Mouse (Mus musculus): ENCODE data around the gene Olfr1373.
"Not testable (repeated sequence)": the region's sequence is repeated elsewhere in the genome, so short reads cannot be mapped to it uniquely, and the experiment has no call there.

Olfr1373 gene

GRCm38 (mm10) chr11:52129621-52130450 is 15.5 kb downstream of the Olfr1373 start:
- H3K4me1 ChIP-seq (replicated peaks; ENCODE audit: low read depth, low read length), result peaks cover 13% of the 10 kb centered on the region; the same call in 1 of the 2 replicates
- H3K27me3 ChIP-seq (ENCODE audit: insufficient read depth, low read length), result no peaks in the 10 kb centered on the region

GRCm38 (mm10) chr11:52129171-52129570 is 16.2 kb downstream of the Olfr1373 start:
- 0 out of 2 replicates have a peak, but pooled peaks have one; percentile 10 for TF ChIP-seq CTCF (conservative IDR thresholded peaks at IDR 0.05; ENCODE audit: low read length)
- TF ChIP-seq NANOG (IDR thresholded peaks at IDR 0.05; ENCODE audit: borderline replicate concordance, low read length), result no peak
- no peak for TF ChIP-seq POU5F1 (IDR thresholded peaks at IDR 0.05; ENCODE audit: borderline replicate concordance, low read length)
- Histone ChIP-seq H3K9me3 (ENCODE audit: low read length) (peaks cover 4% of the 10 kb centered on the region), H3K27me3 (ENCODE audit: insufficient read depth, low read length) (no peaks in the 10 kb centered on the region), H3K36me3 (ENCODE audit: insufficient read depth, low read length) (peaks cover 34% of the 10 kb centered on the region), H3K4me3 (replicated peaks; ENCODE audit: low read length) (no peak overlapping the region), H3K4me1 (replicated peaks; ENCODE audit: low read depth, low read length) (peaks cover 13% of the 10 kb centered on the region; the same call in 1 of the 2 replicates)

More at GRCm38 (mm10) chr11:52129621-52130450, 15.5 kb downstream of the Olfr1373 start:
- H3K36me3 ChIP-seq (ENCODE audit: insufficient read depth, low read length), result peaks cover 27% of the 10 kb centered on the region
- TF ChIP-seq NANOG (IDR thresholded peaks at IDR 0.05; ENCODE audit: borderline replicate concordance, low read length), result no peak
- no peak overlapping the region for H3K4me3 ChIP-seq (replicated peaks; ENCODE audit: low read length)
- peaks cover 11% of the 10 kb centered on the region for H3K9me3 ChIP-seq (ENCODE audit: low read length)

- TF ChIP-seq POU5F1 (IDR thresholded peaks at IDR 0.05; ENCODE audit: borderline replicate concordance, low read length), result no peak
- no peak for TF ChIP-seq NANOG (IDR thresholded peaks at IDR 0.05; ENCODE audit: borderline replicate concordance, low read length)
- no peak for TF ChIP-seq CTCF (conservative IDR thresholded peaks at IDR 0.05; ENCODE audit: low read length)
- no peak overlapping the region for H3K4me3 ChIP-seq (replicated peaks; ENCODE audit: low read length)
- no peaks in the 10 kb centered on the region for H3K9me3 ChIP-seq (ENCODE audit: low read length)
- peaks cover 41% of the 10 kb centered on the region for H3K36me3 ChIP-seq (ENCODE audit: insufficient read depth, low read length)
- no peaks in the 10 kb centered on the region for H3K27me3 ChIP-seq (ENCODE audit: insufficient read depth, low read length)
- H3K4me1 ChIP-seq (replicated peaks; ENCODE audit: low read depth, low read length), result peaks cover 13% of the 10 kb centered on the region; the same call in 1 of the 2 replicates
Measured at GRCm38 (mm10) chr11:52128316-52129061, 16.8 kb downstream of the Olfr1373 start.

GRCm38 (mm10) chr11:52127760-52128159 is 17.6 kb downstream of the Olfr1373 start:
- H3K36me3 ChIP-seq (ENCODE audit: insufficient read depth, low read length), result peaks cover 48% of the 10 kb centered on the region
- no peak overlapping the region for H3K4me3 ChIP-seq (replicated peaks; ENCODE audit: low read length)
- TF ChIP-seq CTCF (conservative IDR thresholded peaks at IDR 0.05; ENCODE audit: low read length) (no peak), POU5F1 (IDR thresholded peaks at IDR 0.05; ENCODE audit: borderline replicate concordance, low read length) (no peak), NANOG (IDR thresholded peaks at IDR 0.05; ENCODE audit: borderline replicate concordance, low read length) (no peak)
- no peaks in the 10 kb centered on the region for H3K9me3 ChIP-seq (ENCODE audit: low read length)
- H3K4me1 ChIP-seq (replicated peaks; ENCODE audit: low read depth, low read length), result peaks cover 13% of the 10 kb centered on the region; the same call in 1 of the 2 replicates
- H3K27me3 ChIP-seq (ENCODE audit: insufficient read depth, low read length), result no peaks in the 10 kb centered on the region

- no peak for TF ChIP-seq POU5F1 (IDR thresholded peaks at IDR 0.05; ENCODE audit: borderline replicate concordance, low read length)
- TF ChIP-seq CTCF (conservative IDR thresholded peaks at IDR 0.05; ENCODE audit: low read length), result no peak
- no peak for TF ChIP-seq NANOG (IDR thresholded peaks at IDR 0.05; ENCODE audit: borderline replicate concordance, low read length)
- Histone ChIP-seq H3K4me3 (replicated peaks; ENCODE audit: low read length) (no peak overlapping the region), H3K27me3 (ENCODE audit: insufficient read depth, low read length) (no peaks in the 10 kb centered on the region), H3K9me3 (ENCODE audit: low read length) (no peaks in the 10 kb centered on the region), H3K4me1 (replicated peaks; ENCODE audit: low read depth, low read length) (peaks cover 13% of the 10 kb centered on the region; the same call in 1 of the 2 replicates), H3K36me3 (ENCODE audit: insufficient read depth, low read length) (peaks cover 54% of the 10 kb centered on the region)
Measured at GRCm38 (mm10) chr11:52127169-52127568, 18.2 kb downstream of the Olfr1373 start.

GRCm38 (mm10) chr11:52124468-52124867 is 20.9 kb downstream of the Olfr1373 start:
- Histone ChIP-seq H3K27me3 (ENCODE audit: insufficient read depth, low read length) (no peaks in the 10 kb centered on the region), H3K36me3 (ENCODE audit: insufficient read depth, low read length) (peaks cover 80% of the 10 kb centered on the region), H3K4me1 (replicated peaks; ENCODE audit: low read depth, low read length) (peaks cover 20% of the 10 kb centered on the region; the same call in 1 of the 2 replicates), H3K9me3 (ENCODE audit: low read length) (no peaks in the 10 kb centered on the region), H3K4me3 (replicated peaks; ENCODE audit: low read length) (no peak overlapping the region)
- TF ChIP-seq POU5F1 (IDR thresholded peaks at IDR 0.05; ENCODE audit: borderline replicate concordance, low read length) (no peak), CTCF (conservative IDR thresholded peaks at IDR 0.05; ENCODE audit: low read length) (no peak), NANOG (IDR thresholded peaks at IDR 0.05; ENCODE audit: borderline replicate concordance, low read length) (no peak)

- Histone ChIP-seq H3K36me3 (ENCODE audit: insufficient read depth, low read length) (peaks cover 96% of the 10 kb centered on the region), H3K9me3 (ENCODE audit: low read length) (no peaks in the 10 kb centered on the region), H3K27me3 (ENCODE audit: insufficient read depth, low read length) (no peaks in the 10 kb centered on the region), H3K4me3 (replicated peaks; ENCODE audit: low read length) (no peak overlapping the region), H3K4me1 (replicated peaks; ENCODE audit: low read depth, low read length) (peaks cover 15% of the 10 kb centered on the region)
- no peak for TF ChIP-seq CTCF (conservative IDR thresholded peaks at IDR 0.05; ENCODE audit: low read length)
- no peak for TF ChIP-seq NANOG (IDR thresholded peaks at IDR 0.05; ENCODE audit: borderline replicate concordance, low read length)
- no peak for TF ChIP-seq POU5F1 (IDR thresholded peaks at IDR 0.05; ENCODE audit: borderline replicate concordance, low read length)
Measured at GRCm38 (mm10) chr11:52122045-52122444, 23.3 kb downstream of the Olfr1373 start.

- not testable (repeated sequence) for H3K4me3 ChIP-seq (replicated peaks; ENCODE audit: low read length); H3K9me3 ChIP-seq (ENCODE audit: low read length); H3K27me3 ChIP-seq (ENCODE audit: insufficient read depth, low read length)
- Histone ChIP-seq H3K36me3 (ENCODE audit: insufficient read depth, low read length) (peaks cover 99% of the 10 kb centered on the region), H3K4me1 (replicated peaks; ENCODE audit: low read depth, low read length) (peaks cover 28% of the 10 kb centered on the region)
- TF ChIP-seq CTCF (conservative IDR thresholded peaks at IDR 0.05; ENCODE audit: low read length), result peak; percentile 38
Measured at GRCm38 (mm10) chr11:52120415-52120814, 24.9 kb downstream of the Olfr1373 start.

Measured in E14TG2a.4 (cell line).